Mouse (Mus musculus) stomach, embryonic 15.5 days (tissue): ENCODE results near the gene Pex6. TPM values are rescaled to one million over a fixed set of nuclear protein-coding genes. Genes with fewer than 3 reads are reported as not detected.
"Not testable (repeated sequence)": the region's sequence is repeated elsewhere in the genome, so short reads cannot be mapped to it uniquely, and the experiment has no call there.

Source experiments
- ATAC-seq: fragments of 200-750 bp; cut with Nextera tagmentation; 2 replicates; pipeline ENCODE4 v1.8.0; 2017; ENCODE audit warnings: low read depth, moderate number of reproducible peaks, moderate TSS enrichment; ENCODE audit not compliant: insufficient read depth, low FRiP score
- H3K27ac ChIP-seq: fragments of 300-500 bp; sonication (generic); 2 replicates; pipeline ENCODE4 v1.5.1; 2015; ENCODE audit warnings: mild to moderate bottlenecking, inconsistent platforms
- H3K27me3 ChIP-seq: fragments of 300-500 bp; sonication (generic); replicated peaks from 2 replicates; pipeline ENCODE4 v1.6.1; 2015; ENCODE audit warnings: inconsistent platforms
- H3K36me3 ChIP-seq: fragments of 300-500 bp; sonication (generic); 2 replicates; pipeline ENCODE4 v1.6.1; 2015; ENCODE audit warnings: inconsistent platforms
- H3K4me1 ChIP-seq: fragments of 300-500 bp; sonication (generic); 2 replicates; pipeline ENCODE4 v1.6.1; 2015; ENCODE audit warnings: inconsistent platforms
- H3K4me2 ChIP-seq: fragments of 300-500 bp; sonication (generic); 2 replicates; pipeline ENCODE4 v1.6.1; 2015; ENCODE audit warnings: mild to moderate bottlenecking, inconsistent platforms
- H3K4me3 ChIP-seq: fragments of 300-500 bp; sonication (generic); replicated peaks from 2 replicates; pipeline ENCODE4 v1.5.1; 2015; ENCODE audit warnings: inconsistent platforms
- H3K9ac ChIP-seq: fragments of 300-500 bp; sonication (generic); 2 replicates; pipeline ENCODE4 v1.6.1; 2015; ENCODE audit warnings: inconsistent platforms
- H3K9me3 ChIP-seq: fragments of 300-500 bp; sonication (generic); 2 replicates; pipeline ENCODE4 v1.6.1; 2016; ENCODE audit warnings: inconsistent platforms
- WGBS: fragments of 180-500 bp; shearing (Covaris S2); methylation state at CpG from one replicate; pipeline ENCODE4 v1.1.7; 2015; 5-methylcytosine and 5-hydroxymethylcytosine counted together
- polyA plus RNA-seq: library from polyadenylated mRNA; unstranded; fragments of >200 nt; fragmentation: Nextera tagmentation; extraction: Ambion mirVana; gene quantifications from 2 replicates; pipeline ENCODE4 v1.2.1, GENCODE M21; 2015

Pex6 gene
- polyA plus RNA-seq, 1 experiment from 2014 or later: 24.9 TPM

DNA sequence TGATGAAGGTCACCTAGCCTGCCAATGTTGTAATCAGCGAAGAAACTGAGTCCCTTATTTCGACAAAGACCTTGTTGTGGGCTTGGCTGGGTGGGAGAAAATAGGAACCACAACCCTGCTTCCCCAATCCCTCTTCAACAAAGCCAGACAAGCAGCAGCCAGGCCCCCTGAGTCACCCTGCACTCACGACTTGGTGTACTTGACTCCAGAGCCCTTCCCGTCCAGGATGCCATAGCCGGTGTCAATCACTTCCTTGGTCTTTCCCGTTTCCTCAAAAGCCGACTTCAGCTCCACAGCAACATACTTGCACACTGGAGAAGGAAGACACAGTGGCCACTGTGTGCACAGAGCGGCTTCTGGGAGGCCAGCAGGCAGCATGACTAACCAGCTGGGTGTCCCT is 36.0 kb downstream of the Pex6 start:
- Histone ChIP-seq H3K27ac (no peak overlapping the region), H3K4me2 (no peak overlapping the region), H3K9ac (no peak overlapping the region), H3K4me3 (no peak overlapping the region), H3K27me3 (no peaks in the 10 kb centered on the region), H3K36me3 (peaks cover 11% of the 10 kb centered on the region; the same call in 1 of the 2 replicates), H3K4me1 (peaks cover 5% of the 10 kb centered on the region), H3K9me3 (no peaks in the 10 kb centered on the region)
- ATAC-seq: no peak
- WGBS: 75% methylated on average over 8 of the region's 8 CpGs

GRCm38 (mm10) chr17:46747806-46748205 is 36.5 kb downstream of the Pex6 start:
- WGBS: 89% methylated on average over 2 of the region's 2 CpGs
- no peak for ATAC-seq
- Histone ChIP-seq H3K4me1 (peaks cover 10% of the 10 kb centered on the region), H3K36me3 (peaks cover 6% of the 10 kb centered on the region; the same call in 1 of the 2 replicates), H3K27ac (no peak overlapping the region), H3K9ac (no peak overlapping the region), H3K4me3 (no peak overlapping the region), H3K9me3 (no peaks in the 10 kb centered on the region), H3K27me3 (no peaks in the 10 kb centered on the region), H3K4me2 (no peak overlapping the region)

DNA sequence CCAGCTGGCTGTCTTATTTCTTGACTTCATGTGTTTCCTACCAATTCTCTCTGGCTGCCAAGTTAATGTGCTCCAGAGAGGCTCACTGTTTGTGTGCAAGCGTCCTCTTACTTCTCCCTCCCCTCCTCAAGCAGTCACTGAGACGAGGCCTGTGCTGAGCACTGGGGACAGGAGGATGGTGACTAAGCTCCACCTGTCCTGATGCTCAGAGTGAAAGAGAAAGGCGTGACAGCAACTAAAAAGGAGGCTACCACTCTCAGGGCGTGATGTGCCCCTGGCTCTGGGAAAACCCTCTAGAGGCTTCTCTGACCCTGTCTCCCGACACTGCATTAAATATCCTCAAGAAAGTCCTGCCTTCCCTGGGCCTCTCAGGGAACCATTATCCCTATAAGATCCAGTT is 38.0 kb downstream of the Pex6 start:
- Histone ChIP-seq H3K36me3 (peaks cover 6% of the 10 kb centered on the region; the same call in 1 of the 2 replicates), H3K27me3 (no peaks in the 10 kb centered on the region), H3K9ac (no peak overlapping the region), H3K4me1 (peaks cover 10% of the 10 kb centered on the region), H3K4me2 (no peak overlapping the region), H3K27ac (no peak overlapping the region), H3K4me3 (no peak overlapping the region), H3K9me3 (no peaks in the 10 kb centered on the region)
- 90% methylated on average over 5 of the region's 5 CpGs for WGBS
- no peak for ATAC-seq

- peaks cover 10% of the 10 kb centered on the region for H3K4me1 ChIP-seq
- no peak for ATAC-seq
- no peaks in the 10 kb centered on the region for H3K27me3 ChIP-seq
- no peaks in the 10 kb centered on the region for H3K36me3 ChIP-seq
- peak overlapping the region; percentile 68 for H3K4me3 ChIP-seq
- no peak overlapping the region for H3K27ac ChIP-seq
- no peaks in the 10 kb centered on the region for H3K9me3 ChIP-seq
- peak overlapping the region; percentile 77 for H3K4me2 ChIP-seq
- 82% methylated on average over 4 of the region's 4 CpGs for WGBS
- peak overlapping the region; percentile 63; the same call in 1 of the 2 replicates for H3K9ac ChIP-seq
Measured at GRCm38 (mm10) chr17:46750580-46750979, 39.3 kb downstream of the Pex6 start.

DNA sequence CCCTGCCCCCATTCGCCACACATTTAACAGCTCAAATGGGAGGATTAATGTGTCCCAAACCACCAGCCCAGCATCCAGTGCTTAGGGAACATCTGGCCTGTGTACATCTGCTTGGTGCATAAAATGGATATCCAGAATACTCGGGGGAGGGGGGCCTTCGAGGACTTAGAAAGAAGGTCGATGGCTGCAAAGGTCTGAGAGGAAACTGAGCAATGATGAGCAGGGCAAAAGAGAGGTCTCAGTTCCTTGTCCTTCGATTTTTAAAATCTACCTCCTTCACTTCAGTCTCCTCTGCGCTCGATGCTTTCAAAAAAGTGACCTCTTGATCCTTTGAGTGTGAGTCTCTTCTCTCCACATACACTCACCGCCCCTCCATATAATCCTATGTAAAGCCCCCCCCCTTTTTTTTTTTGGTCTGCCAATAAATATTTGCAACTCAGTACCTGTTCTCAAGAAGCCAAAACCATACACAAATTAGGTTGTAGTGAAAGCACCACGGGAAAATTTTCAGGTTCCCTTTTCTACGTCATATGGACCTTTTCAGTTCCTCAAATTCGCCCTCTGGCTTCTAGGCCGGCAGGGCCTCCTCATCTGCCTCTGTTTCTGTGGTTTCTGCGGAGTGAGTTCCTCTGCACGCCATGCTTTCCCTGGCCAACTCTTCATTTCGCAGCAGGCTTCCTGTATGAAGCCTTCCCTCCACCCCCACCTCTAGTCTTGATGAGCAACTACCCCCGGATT is 40.0 kb downstream of the Pex6 start:
- Histone ChIP-seq H3K36me3 (no peaks in the 10 kb centered on the region), H3K9me3 (no peaks in the 10 kb centered on the region), H3K27me3 (no peaks in the 10 kb centered on the region), H3K4me3 (peak overlapping the region; percentile 68), H3K27ac (peak overlapping the region; percentile 84), H3K9ac (peak overlapping the region; percentile 63), H3K4me1 (peaks cover 10% of the 10 kb centered on the region), H3K4me2 (peak overlapping the region; percentile 77)
- no peak; the same call in 1 of the 2 replicates for ATAC-seq
- 15% methylated on average over 16 of the region's 16 CpGs for WGBS

GRCm38 (mm10) chr17:46751794-46752556 is 40.7 kb downstream of the Pex6 start, which contains the start of gene Cnpy3:
TSS of gene Cnpy3 (minus strand) at chr17:46752214.
- ATAC-seq: peak; percentile 99
- under 1% methylated on average over 57 of the region's 58 CpGs for WGBS

GRCm38 (mm10) chr17:46758753-46759152 is 47.5 kb downstream of the Pex6 start:
- H3K4me1 ChIP-seq: no peaks in the 10 kb centered on the region
- WGBS: 80% methylated on average over 12 of the region's 12 CpGs
- ATAC-seq: no peak
- H3K9me3 ChIP-seq: no peaks in the 10 kb centered on the region
- no peaks in the 10 kb centered on the region for H3K27me3 ChIP-seq
- no peak overlapping the region for H3K9ac ChIP-seq
- H3K4me2 ChIP-seq: no peak overlapping the region
- H3K27ac ChIP-seq: no peak overlapping the region
- H3K4me3 ChIP-seq: no peak overlapping the region
- H3K36me3 ChIP-seq: no peaks in the 10 kb centered on the region

More at GRCm38 (mm10) chr17:46751794-46752556, 40.7 kb downstream of the Pex6 start, which contains the start of gene Cnpy3:
- H3K4me3 ChIP-seq: peak within 1 kb of the TSS; percentile 68
- no peaks in the 10 kb centered on the region for H3K36me3 ChIP-seq
- H3K4me1 ChIP-seq: peaks cover 10% of the 10 kb centered on the region
- H3K27me3 ChIP-seq: no peaks in the 10 kb centered on the region
- H3K9me3 ChIP-seq: no peaks in the 10 kb centered on the region
- H3K4me2 ChIP-seq: peak within 1 kb of the TSS; percentile 77
- peak within 1 kb of the TSS; percentile 63 for H3K9ac ChIP-seq
- H3K27ac ChIP-seq: peak within 1 kb of the TSS; percentile 84

GRCm38 (mm10) chr17:46763544-46763943 is 52.3 kb downstream of the Pex6 start, which contains the start of gene Ptcra:
TSS of gene Ptcra (minus strand) at chr17:46763712.
- H3K27me3 ChIP-seq: no peaks in the 10 kb centered on the region

DNA sequence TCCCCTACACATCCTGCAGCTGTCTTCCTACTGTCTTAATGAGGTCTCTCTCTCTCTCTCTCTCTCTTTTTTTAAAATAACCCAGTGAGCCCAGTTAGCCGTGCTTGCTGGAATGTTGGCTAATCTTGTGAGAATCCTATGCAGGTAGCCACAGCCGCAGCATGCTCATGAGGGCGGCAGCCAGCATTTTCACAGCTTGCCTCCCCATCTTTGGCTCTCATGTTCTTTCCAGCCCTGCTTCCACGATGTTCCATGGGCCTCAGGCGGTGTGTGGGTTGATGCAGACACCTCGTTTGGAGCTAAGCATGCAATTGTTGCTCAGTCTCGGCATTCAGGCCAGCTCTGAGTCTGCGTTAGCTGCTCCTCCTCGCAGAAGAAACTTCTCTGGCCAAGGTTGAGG is 53.7 kb downstream of the Pex6 start:
- H3K9ac ChIP-seq, ATAC-seq, H3K9me3 ChIP-seq, H3K4me1 ChIP-seq, H3K4me3 ChIP-seq, H3K36me3 ChIP-seq, H3K4me2 ChIP-seq, H3K27me3 ChIP-seq, H3K27ac ChIP-seq: not testable (repeated sequence)
- 63% methylated on average over 9 of the region's 9 CpGs for WGBS

More at GRCm38 (mm10) chr17:46763544-46763943, 52.3 kb downstream of the Pex6 start, which contains the start of gene Ptcra:
- no peak within 1 kb of the TSS for H3K4me3 ChIP-seq
- H3K36me3 ChIP-seq: no peaks in the 10 kb centered on the region
- no peak for ATAC-seq
- H3K9ac ChIP-seq: no peak within 1 kb of the TSS
- no peak within 1 kb of the TSS for H3K4me2 ChIP-seq
- no peak within 1 kb of the TSS for H3K27ac ChIP-seq
- H3K9me3 ChIP-seq: no peaks in the 10 kb centered on the region
- 57% methylated on average over 2 of the region's 2 CpGs for WGBS
- no peaks in the 10 kb centered on the region for H3K4me1 ChIP-seq

DNA sequence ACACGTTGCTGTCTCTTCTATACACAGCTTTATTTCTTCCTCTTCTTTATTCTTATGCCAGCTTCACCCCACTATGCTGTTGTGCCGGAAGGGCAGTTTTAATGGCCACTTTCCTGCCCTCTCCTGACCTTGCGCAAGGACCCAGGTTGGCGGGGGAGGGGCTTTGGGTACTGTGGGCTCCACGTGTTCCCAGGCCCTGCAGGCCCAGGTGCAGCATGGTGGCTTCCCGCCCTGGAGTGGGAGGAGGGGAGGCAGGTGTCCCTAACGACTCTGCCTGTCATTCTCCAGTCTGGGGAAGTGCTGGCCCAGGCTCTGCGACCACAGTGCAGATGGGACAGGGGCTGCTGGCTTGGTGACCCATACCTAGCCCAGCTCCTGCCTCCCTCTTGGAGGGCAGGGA is 56.6 kb downstream of the Pex6 start:
- Histone ChIP-seq H3K4me1 (peaks cover 5% of the 10 kb centered on the region), H3K4me3 (no peak overlapping the region)
- WGBS: 44% methylated on average over 8 of the region's 8 CpGs

DNA sequence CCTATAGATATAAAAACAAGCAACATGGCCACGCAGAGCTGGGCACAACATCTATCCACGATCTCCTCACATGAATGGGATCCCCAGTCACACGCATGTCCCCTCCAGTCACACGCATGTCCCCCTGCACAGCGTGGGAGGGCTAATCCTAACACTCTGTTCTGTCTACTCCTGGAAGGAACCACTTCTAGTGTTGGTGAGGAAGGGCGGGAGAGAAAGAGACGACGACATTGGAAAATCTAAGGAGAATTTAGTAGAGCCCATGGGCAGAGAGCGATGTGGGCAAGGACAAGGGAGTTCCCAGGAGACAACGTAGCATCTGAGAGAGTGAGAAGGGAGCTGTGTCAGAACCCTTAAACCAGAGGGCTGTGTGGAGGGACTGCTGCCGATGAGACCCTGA is 59.3 kb downstream of the Pex6 start:
- WGBS: 85% methylated on average over 11 of the region's 11 CpGs
- no peak overlapping the region for H3K4me2 ChIP-seq
- no peak for ATAC-seq
- H3K27me3 ChIP-seq: no peaks in the 10 kb centered on the region
- no peaks in the 10 kb centered on the region for H3K9me3 ChIP-seq
- H3K36me3 ChIP-seq: peaks cover 7% of the 10 kb centered on the region
- no peak overlapping the region for H3K9ac ChIP-seq
- H3K4me1 ChIP-seq: peaks cover 11% of the 10 kb centered on the region
- H3K27ac ChIP-seq: no peak overlapping the region
- no peak overlapping the region for H3K4me3 ChIP-seq

More for the DNA sequence above, 56.6 kb downstream of the Pex6 start:
- Histone ChIP-seq H3K27ac (no peak overlapping the region), H3K9ac (no peak overlapping the region), H3K36me3 (no peaks in the 10 kb centered on the region), H3K9me3 (no peaks in the 10 kb centered on the region), H3K27me3 (no peaks in the 10 kb centered on the region), H3K4me2 (no peak overlapping the region)
- ATAC-seq: no peak

- peaks cover 12% of the 10 kb centered on the region for H3K36me3 ChIP-seq
- 81% methylated on average over 4 of the region's 4 CpGs for WGBS
- H3K27ac ChIP-seq: no peak overlapping the region
- peaks cover 11% of the 10 kb centered on the region for H3K4me1 ChIP-seq
- no peak overlapping the region for H3K9ac ChIP-seq
- no peak overlapping the region for H3K4me2 ChIP-seq
- H3K27me3 ChIP-seq: no peaks in the 10 kb centered on the region
- no peak overlapping the region for H3K4me3 ChIP-seq
- no peak for ATAC-seq
- no peaks in the 10 kb centered on the region for H3K9me3 ChIP-seq
Measured at GRCm38 (mm10) chr17:46771025-46771424, 59.8 kb downstream of the Pex6 start.
